Mouse (Mus musculus): ENCODE measurements at regions not wholly inside any gene's neighbourhood (a gene's known extent, or its start where the extent isn't known, plus 50 kb on each side); places are given as distances from the start of the nearest gene placed in this dataset.
A peak's percentile ranks its signal among the peaks of the same experiment; 100 is the strongest.

- peak; percentile 72 for ATAC-seq (replicated peaks; ENCODE audit: poor library complexity, severe bottlenecking)
These were observed 109.8 kb upstream of the Parp11 start for GRCm38 (mm10) chr6:127336681-127337397.

GRCm38 (mm10) chr6:127337398-127337871, 109.2 kb upstream of the Parp11 start:
- no peak for ATAC-seq (replicated peaks; ENCODE audit: poor library complexity, severe bottlenecking)

GRCm38 (mm10) chr6:127338412-127338811, 108.2 kb upstream of the Parp11 start:
- ATAC-seq (replicated peaks; ENCODE audit: poor library complexity, severe bottlenecking): no peak

- ATAC-seq (replicated peaks; ENCODE audit: poor library complexity, severe bottlenecking): no peak
These were observed 105.0 kb upstream of the Parp11 start for GRCm38 (mm10) chr6:127341604-127342003.

GRCm38 (mm10) chr6:127348770-127349409, 97.8 kb upstream of the Parp11 start:
- no peak for ATAC-seq (replicated peaks; ENCODE audit: poor library complexity, severe bottlenecking)

- ATAC-seq (replicated peaks; ENCODE audit: poor library complexity, severe bottlenecking): no peak
These were observed 97.0 kb upstream of the Parp11 start for GRCm38 (mm10) chr6:127349479-127350110.

DNA sequence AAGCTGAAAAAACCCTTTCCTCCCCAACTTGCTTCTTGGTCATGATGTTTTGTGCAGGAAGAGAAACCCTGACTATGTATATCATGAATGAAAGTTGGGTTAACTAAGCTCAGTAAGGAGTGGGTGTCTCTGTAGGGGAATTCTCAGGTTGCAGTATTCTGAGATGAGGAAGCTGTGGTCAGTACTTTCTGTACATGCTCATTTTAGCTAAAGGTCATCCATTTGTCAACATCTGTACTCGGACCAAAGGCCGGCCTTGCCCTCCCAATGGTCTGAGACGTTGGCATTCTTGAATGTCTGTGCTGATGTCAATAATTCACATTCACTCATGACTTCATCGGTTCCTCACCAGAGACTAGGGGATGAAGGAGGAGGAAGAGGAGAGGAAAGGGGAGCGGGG, 94.9 kb upstream of the Parp11 start:
- peak; percentile 90 for ATAC-seq (replicated peaks; ENCODE audit: poor library complexity, severe bottlenecking)

DNA sequence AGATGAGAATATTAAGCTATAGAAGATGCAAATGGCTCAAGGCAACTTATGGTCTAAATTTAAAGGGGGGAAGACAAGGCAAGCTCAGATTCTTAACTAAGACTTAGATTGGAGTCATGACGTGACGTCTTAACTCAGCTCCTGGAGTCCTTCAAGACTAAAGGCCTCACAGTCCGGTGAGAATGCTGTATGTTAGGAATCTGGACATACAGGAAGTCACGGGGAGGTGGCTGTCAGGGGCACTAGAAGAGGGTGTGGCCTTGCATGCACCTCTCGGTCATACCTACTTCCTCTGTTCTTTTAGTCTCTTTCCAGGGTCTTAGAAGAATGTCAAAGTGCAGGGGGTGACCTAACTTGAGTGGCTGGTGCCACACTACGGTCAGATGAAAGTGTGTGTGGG, 91.5 kb upstream of the Parp11 start:
- ATAC-seq (replicated peaks; ENCODE audit: poor library complexity, severe bottlenecking): no peak

- ATAC-seq (replicated peaks; ENCODE audit: poor library complexity, severe bottlenecking): no peak
These were observed 90.2 kb upstream of the Parp11 start for GRCm38 (mm10) chr6:127356442-127356841.

DNA sequence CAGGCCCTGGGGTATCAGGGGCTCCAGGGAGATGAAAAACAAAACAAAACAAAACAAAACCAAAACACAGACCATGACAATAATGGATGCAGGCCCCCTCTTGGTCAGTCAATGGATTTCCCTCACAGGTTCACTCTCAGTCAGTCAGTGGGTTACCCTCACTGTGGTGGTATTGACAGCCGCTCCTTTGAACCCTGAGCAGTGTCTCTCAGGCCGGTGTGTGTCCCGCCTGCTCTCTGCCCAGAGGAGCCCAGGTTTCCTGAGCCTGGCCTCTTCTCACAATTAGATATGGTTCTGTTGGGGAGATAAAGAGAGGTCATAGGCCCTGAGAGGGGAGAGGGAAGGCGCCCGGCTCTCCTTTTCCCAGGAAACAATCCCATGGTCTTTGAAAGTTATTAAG, 87.8 kb upstream of the Parp11 start:
- no peak for ATAC-seq (replicated peaks; ENCODE audit: poor library complexity, severe bottlenecking)

- ATAC-seq (replicated peaks; ENCODE audit: poor library complexity, severe bottlenecking): peak; percentile 87
These were observed 87.2 kb upstream of the Parp11 start for GRCm38 (mm10) chr6:127359391-127359874.

GRCm38 (mm10) chr6:127362166-127362565, 84.5 kb upstream of the Parp11 start:
- ATAC-seq (replicated peaks; ENCODE audit: poor library complexity, severe bottlenecking): no peak

DNA sequence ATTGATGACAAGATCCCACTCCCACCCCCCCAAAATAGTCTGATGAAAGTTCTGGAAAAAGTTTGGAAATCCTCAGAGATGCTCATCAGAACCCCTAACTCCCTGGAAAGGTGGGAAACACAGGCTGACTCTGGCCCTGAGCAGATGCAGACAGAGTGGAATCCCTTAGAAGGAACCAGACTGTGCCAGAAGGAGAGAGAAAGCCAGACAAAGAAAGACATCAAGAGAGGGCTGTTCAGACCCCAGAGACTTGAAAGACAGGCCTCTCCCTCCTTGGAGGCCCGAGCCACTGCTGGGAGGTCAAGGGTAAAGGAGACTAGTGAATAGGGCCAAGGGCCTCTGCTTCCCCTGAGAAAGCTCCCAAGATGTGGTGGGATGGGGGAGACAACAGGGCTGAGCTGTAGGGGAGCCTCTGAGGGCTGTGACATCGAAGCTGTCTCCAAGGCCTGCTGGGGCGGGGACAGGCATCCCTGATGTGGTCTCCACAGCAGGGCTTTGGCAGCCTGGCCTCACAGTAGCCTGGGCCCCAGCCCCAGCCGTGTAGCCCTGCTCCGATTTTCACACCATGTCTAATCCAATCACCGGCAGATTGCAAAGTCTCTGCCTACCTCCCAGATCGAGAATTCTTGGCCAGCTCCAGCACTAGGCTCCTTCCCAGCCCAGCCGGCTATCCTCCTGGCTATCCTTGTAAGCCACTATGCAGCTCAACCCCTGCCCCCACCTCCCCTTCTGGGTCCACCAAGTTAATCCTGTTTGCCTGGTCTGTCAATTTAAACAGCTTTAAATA, 83.5 kb upstream of the Parp11 start:
- no peak for ATAC-seq (replicated peaks; ENCODE audit: poor library complexity, severe bottlenecking)

DNA sequence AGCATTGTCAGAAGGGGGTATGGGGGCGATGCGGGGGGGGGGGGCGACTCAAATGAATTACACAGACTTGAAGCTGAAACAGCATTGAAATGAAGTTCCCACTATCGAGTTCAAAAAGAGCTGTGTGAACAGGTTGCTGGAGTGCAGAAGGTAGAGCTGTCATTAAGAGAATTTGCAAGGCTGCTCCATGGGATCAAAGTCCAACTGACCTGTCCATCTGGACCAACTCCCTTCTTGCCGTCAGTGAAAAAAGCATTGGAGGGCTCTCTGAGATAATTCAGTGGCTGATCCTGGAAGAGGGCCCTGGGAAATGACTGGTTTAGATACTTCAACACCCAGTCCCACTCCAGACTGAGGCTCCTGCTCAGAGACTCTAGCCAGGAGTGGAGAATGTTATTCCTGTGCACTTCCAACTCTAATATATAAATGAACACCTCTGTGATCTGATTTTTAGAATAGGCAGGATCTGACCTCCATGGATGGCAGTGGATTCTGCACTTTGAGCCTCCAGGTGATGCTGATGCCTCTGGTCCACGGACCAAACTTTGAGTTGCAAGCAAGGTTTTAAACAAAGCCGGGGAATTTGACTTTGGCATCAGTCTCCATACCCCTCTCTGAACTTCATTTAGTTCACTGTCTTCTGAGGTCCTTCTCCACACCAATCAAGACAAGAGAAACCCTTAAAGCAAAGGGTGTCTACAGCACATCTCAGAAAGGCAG, 82.6 kb upstream of the Parp11 start:
- no peak for ATAC-seq (replicated peaks; ENCODE audit: poor library complexity, severe bottlenecking)

GRCm38 (mm10) chr6:127364591-127365187, 82.0 kb upstream of the Parp11 start:
- ATAC-seq (replicated peaks; ENCODE audit: poor library complexity, severe bottlenecking): no peak

DNA sequence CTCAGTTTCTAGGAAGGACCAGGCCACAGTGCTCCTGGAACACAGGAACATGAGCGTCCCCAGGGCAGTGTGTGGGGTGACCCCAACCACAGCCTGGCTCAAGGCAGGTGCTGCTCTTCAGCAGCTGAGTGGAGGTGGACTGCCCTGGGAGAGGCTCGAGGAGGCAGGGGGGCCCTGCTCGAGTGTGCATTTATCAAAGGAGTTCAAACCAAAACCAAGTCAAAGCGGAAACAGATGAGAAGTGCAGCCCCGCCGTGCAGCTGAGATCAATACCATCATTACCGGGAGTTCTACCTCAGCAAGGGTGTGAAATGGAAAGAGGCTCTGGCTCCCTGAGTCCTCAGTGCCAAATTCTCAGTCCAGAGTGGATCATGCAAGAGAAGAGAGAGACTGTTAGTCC, 81.4 kb upstream of the Parp11 start:
- ATAC-seq (replicated peaks; ENCODE audit: poor library complexity, severe bottlenecking): no peak

GRCm38 (mm10) chr6:127365651-127366050, 81.0 kb upstream of the Parp11 start:
- no peak for ATAC-seq (replicated peaks; ENCODE audit: poor library complexity, severe bottlenecking)

DNA sequence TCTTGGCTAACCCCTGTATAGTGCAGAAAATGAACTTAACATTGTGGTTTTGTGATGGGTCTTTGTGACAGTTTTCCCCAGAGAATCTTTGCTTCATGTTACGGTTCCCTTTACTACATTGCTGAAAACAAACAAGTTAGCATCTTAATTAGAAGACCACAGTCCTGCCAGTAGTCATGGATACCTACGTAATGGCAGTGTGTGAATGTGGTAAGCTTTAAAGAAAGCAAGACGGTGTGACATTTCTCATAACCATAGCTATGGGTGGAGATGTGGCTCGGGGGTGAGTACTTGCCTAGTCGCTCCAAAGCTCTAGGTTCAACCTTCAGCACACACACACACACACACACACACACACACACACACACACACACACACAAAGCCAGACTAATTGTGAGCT, 73.6 kb upstream of the Parp11 start:
- no peak for ATAC-seq (replicated peaks; ENCODE audit: poor library complexity, severe bottlenecking)

- ATAC-seq (replicated peaks; ENCODE audit: poor library complexity, severe bottlenecking): no peak
These were observed 72.7 kb upstream of the Parp11 start for GRCm38 (mm10) chr6:127373797-127374463.
